Mouse (Mus musculus) adipocyte (in vitro differentiated cells): ENCODE data around the gene Cabp2.
A peak's percentile ranks its signal among the peaks of the same experiment; 100 is the strongest.
"Not testable (repeated sequence)": the region's sequence is repeated elsewhere in the genome, so short reads cannot be mapped to it uniquely, and the experiment has no call there.

ENCODE experiments used
- DNase-seq: peaks from one replicate; pipeline ENCODE4 v3.0.0-alpha.2; 2016; ENCODE audit warnings: low spot score

Cabp2 gene

GRCm38 (mm10) chr19:4102049-4102448 lies 20.7 kb downstream of the Cabp2 start:
- DNase-seq, result no peak

GRCm38 (mm10) chr19:4102626-4103025 lies 21.2 kb downstream of the Cabp2 start:
- DNase-seq, result no peak

GRCm38 (mm10) chr19:4103294-4103693 lies 21.9 kb downstream of the Cabp2 start:
- no peak for DNase-seq

GRCm38 (mm10) chr19:4103792-4104191 lies 22.4 kb downstream of the Cabp2 start:
- no peak for DNase-seq

GRCm38 (mm10) chr19:4104675-4105194 lies 23.4 kb downstream of the Cabp2 start:
- no peak for DNase-seq

GRCm38 (mm10) chr19:4106654-4107053 lies 25.3 kb downstream of the Cabp2 start:
- no peak for DNase-seq

- DNase-seq, result no peak
Measured at GRCm38 (mm10) chr19:4108535-4108934, 27.2 kb downstream of the Cabp2 start.

GRCm38 (mm10) chr19:4112063-4112960 lies 30.9 kb downstream of the Cabp2 start:
- no peak for DNase-seq

GRCm38 (mm10) chr19:4113186-4113805 lies 31.9 kb downstream of the Cabp2 start:
- peak; percentile 99 for DNase-seq

- peak; percentile 76 for DNase-seq
Measured at GRCm38 (mm10) chr19:4113806-4114230, 32.4 kb downstream of the Cabp2 start.

GRCm38 (mm10) chr19:4114551-4114950 lies 33.2 kb downstream of the Cabp2 start:
- DNase-seq, result no peak

- no peak for DNase-seq
Measured at GRCm38 (mm10) chr19:4115144-4115543, 33.8 kb downstream of the Cabp2 start.

GRCm38 (mm10) chr19:4115816-4116215 lies 34.4 kb downstream of the Cabp2 start:
- DNase-seq, result no peak

GRCm38 (mm10) chr19:4117006-4117405 lies 35.6 kb downstream of the Cabp2 start:
- no peak for DNase-seq

GRCm38 (mm10) chr19:4118350-4118749 lies 37.0 kb downstream of the Cabp2 start:
- DNase-seq, result no peak

- no peak for DNase-seq
Measured at GRCm38 (mm10) chr19:4119716-4120487, 38.5 kb downstream of the Cabp2 start.

- no peak for DNase-seq
Measured at GRCm38 (mm10) chr19:4120496-4120895, 39.1 kb downstream of the Cabp2 start.

GRCm38 (mm10) chr19:4121097-4121805 lies 39.9 kb downstream of the Cabp2 start:
- DNase-seq, result peak; percentile 100

GRCm38 (mm10) chr19:4121896-4122295 lies 40.5 kb downstream of the Cabp2 start:
- DNase-seq, result not testable (repeated sequence)

GRCm38 (mm10) chr19:4122411-4123370 lies 41.3 kb downstream of the Cabp2 start:
- DNase-seq, result no peak
